Mouse (Mus musculus) retina, adult 2 months (tissue): Measurements from ENCODE around the gene Cacng2.

Experiments
- DNase-seq: peaks from one replicate; pipeline ENCODE4 v3.0.0-alpha.2; 2012; ENCODE audit warnings: low read depth, low spot score

The Cacng2 gene

GRCm38 (mm10) chr15:78082149-78082548 lies 37.7 kb downstream of the Cacng2 start:
- DNase-seq = no peak

DNA sequence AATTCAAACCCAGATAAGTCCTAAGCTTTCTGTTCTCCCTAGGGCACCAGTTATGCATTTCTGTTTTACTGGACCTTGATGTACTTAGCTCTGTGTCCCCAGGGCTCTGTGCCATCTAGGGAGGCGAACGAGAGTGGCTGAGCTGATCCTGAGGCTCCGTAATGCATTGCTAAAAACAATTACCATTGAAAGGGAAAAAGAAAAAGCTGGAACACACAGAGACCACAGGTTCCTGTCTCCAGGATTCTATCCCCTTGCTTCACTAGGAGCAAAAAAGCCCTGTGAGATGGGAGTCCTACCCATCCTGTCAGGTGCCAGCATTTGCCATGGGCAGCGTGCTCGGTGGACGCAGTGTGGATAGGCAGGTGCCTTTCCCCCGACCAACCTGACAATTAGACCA lies 38.4 kb downstream of the Cacng2 start:
- no peak for DNase-seq

- no peak for DNase-seq
Measured at GRCm38 (mm10) chr15:78080326-78080725, 39.5 kb downstream of the Cacng2 start.

DNA sequence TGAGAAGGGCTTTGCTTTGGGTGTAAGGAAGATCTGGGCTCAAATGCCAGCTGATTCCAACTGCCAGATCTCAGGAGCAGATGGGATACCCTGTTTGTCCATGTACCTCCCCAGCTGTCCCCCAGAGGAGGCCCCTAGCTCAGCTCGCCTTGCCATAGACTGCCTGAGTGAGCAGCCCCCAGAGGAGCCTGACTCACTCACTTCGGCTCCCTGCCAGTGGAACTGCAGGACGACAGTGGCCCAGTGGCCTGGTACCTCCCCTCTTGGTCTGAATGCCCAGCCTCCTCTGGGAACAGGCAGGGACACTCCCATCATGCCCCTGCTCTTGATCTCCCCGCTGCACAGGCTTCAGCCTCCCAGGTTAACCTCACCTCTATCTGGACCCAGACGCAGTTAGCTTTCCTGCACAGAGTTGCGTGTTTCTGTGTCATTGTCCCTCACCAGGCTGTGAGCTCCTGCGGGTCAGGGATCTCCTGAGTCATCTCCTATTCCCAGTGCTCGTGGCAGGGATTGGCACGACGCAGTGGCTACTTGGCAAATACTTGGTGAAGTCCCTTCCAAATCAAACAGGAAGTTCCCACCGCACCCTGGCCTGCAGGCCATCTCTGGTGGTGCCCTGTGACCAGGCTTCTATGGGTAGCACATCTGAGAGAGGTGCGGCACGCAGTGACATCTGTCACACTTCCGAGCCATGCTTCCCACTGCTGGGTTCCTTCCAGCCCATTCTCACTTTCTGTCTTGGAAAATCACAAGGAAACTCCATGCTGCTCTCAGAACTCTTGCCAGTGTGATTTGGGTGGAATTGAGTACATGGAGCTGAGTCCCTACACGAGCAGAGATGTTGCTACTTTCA lies 40.8 kb downstream of the Cacng2 start:
- DNase-seq = no peak

GRCm38 (mm10) chr15:78078206-78078605 lies 41.6 kb downstream of the Cacng2 start:
- DNase-seq = no peak

GRCm38 (mm10) chr15:78075921-78076320 lies 43.9 kb downstream of the Cacng2 start:
- no peak for DNase-seq

DNA sequence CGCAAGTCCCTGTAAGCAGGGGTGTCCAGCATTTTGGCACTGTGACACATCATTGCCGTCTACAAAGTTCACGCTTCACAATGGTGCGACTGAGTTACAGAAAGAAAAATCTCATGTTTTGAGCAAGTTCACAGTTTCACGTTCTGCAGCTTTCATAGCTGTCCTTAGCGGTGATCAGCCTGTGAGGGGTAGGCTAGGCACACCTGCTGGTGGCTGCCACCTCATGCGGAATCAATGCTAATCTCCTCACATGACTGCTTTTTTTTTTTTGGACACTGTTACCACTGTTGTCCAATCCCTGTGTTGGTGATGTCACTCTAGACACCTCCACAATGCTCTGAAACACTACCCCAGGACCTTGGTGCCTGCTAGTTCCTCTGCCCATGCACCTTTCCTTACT lies 46.7 kb downstream of the Cacng2 start:
- no peak for DNase-seq

DNA sequence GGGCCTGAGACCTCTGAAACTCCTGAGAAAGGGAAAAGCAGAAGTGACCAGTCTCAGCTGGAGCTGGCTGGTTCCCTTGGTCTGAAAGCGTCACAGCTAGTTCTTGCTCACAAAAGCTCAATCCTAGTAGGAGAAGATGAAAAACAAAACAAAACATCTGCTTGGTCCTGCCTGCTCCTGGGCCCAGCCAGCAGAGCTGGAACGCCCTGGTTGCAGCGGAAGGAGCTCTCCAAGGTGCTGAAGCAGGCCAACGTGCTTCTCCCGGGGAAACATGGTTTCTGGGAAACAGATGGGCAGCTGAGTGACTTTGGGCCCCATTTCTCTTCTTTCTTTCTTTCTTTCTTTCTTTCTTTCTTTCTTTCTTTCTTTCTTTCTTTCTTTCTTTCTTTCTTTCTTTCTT lies 53.4 kb downstream of the Cacng2 start:
- no peak for DNase-seq

DNA sequence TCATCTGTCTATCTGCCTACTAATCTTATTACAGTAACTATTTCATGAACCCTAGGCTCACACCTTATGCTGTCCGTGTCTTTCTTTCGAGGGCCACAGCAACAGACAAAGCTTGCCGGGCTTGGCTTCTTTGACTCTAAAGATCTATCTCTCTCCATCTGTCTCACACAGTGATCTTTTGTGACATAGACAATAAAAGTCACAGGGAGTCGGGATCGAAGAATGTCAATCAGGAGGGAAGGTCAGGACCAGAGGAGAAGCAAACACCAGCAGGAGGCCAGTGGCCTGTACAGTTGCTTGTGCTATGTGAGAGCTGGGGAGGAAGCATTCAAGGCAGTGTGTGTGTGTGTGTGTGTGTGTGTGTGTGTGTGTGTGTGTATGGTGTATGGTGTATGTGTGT lies 54.3 kb downstream of the Cacng2 start:
- DNase-seq = no peak

DNA sequence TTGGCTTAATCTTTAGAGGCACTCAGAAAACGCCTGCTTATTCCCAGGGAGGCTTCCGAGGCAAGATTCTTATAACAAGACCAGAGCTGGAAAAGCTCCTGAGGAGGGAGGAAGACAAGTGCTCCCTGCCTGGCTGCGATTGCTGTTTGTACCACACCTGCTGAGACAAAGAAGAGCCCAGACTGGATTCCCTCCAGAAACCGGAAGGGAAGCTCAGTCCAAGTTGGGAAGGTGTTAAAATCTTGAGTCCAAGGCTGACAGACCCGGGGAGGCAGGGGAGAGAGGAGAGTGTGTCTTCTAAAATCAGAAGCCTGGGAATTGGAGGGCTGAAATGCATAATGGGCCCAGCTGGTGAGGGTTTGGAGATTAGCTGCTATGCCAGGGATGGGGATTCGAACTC lies 55.5 kb downstream of the Cacng2 start:
- no peak for DNase-seq

DNA sequence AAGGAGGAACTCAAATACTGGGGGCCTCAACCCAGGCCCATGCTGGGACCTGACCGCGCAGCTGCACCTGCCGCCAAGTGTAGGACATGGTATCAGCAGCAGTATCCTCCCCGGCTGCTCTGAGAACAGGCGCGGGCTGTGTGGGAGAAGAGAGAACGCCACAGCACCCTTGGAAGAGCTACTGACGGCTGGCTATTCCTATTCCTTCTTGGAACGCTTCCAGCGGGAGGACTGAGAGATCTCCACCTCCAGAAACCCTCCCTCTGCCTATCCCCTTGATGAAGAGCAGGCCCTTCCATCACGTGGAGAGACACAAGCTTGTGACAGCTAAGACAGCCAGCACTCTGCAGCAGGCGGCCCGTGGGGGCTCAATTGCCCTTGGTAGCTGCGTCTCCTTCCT lies 57.4 kb downstream of the Cacng2 start:
- no peak for DNase-seq

DNA sequence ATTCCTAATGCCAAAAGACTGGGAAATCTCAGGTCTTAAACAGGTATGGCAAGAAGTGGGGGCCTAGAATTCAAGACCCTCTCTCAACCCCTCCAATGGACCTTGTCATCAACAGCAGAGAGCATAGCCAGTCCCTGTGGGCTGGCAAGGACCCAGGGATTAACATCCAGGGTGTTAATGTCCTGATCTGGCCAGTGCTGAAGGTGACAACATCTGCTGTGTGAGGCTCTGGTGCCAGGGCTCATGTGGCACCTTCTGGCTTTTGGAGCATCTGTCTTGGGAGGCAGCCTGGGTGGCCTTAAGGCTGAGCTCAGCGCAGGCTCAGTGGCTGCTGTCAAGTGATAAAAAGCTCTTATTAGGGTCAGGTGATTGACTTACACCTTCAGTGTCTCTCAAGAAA lies 62.9 kb downstream of the Cacng2 start:
- DNase-seq = no peak

DNA sequence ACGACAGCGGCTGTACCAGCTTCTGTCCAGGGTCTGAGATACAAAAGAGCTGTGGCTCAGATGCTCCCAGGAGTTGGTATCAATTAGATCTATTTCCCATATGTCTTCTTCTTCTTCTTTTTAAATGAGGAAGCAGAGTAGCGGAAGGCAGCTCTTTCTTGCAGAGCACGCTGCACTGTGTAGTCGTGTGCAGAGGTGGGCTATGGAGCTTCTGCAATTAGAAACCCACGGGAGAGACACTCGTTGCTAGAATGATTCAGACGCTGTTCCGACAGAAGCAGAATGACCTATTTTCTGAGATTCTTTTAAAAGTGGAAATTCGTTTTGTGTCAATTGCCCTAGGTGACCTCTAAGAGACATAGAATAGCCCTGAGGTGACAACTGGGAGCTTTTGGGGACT lies 69.1 kb downstream of the Cacng2 start:
- no peak for DNase-seq

DNA sequence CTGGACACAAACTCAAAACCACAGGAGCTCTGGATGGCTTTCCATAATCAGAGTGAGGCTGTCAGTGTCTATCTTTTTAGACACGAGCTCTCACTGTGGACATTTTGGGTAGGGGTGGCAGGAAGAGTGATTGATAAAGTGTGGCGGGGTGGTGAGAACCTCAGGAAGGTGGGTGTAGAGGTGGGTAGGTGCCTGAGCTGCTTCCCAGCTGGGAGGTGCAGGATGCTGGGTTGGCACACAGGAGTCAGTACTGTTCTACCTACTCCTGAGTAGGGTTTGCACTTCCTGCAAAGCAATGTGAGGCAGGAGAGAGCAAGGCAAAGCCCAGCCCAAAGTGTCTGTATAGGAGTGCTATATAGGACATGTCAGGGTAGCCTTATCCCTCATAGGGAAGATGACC lies 69.9 kb downstream of the Cacng2 start:
- no peak for DNase-seq

GRCm38 (mm10) chr15:78045842-78046241 lies 74.0 kb downstream of the Cacng2 start:
- DNase-seq = no peak

DNA sequence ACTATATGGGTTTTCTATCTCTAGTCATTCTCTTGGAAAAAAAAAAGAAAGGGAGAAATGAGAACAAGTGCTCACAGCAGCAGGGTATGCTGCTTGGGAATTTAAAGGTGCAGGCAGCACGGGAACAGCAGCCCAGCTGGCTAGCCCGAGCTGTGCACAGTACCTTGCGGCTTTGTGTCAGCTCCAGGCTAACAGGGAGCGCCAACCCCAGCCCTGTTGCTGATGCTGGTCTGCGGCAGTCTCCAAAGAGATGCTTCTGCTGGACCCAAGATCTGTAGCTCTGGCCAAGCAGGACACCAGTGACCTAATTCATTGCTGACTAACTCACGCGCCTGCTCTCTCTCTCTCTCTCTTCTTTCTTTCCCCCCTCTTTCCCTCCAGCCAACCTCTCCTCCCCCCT lies 74.5 kb downstream of the Cacng2 start:
- no peak for DNase-seq

GRCm38 (mm10) chr15:78044826-78045225 lies 75.0 kb downstream of the Cacng2 start:
- DNase-seq = no peak

DNA sequence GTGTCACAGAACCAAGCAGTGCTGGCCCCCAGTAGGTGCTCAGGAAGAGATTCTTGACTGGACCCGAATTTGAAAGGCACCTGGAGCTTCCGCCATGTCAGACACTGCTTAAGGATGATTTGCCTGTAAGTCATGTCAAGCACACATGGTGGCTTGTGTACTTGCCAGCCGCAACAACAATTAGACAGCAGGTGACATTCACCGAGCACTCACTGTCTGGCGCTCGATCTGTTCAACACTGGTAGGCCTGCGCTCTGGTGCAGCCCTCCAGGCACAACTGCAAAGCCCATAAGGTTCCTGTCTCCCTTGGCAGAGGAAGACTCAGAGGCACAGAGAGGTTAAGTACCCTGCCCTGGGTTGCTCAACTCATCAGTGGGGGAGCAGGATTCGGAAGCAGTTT lies 77.1 kb downstream of the Cacng2 start:
- DNase-seq = no peak

GRCm38 (mm10) chr15:78037626-78038025 lies 82.2 kb downstream of the Cacng2 start:
- no peak for DNase-seq

- DNase-seq = no peak
Measured at GRCm38 (mm10) chr15:78036586-78036985, 83.2 kb downstream of the Cacng2 start.

- DNase-seq = no peak
Measured at GRCm38 (mm10) chr15:78029938-78030337, 89.9 kb downstream of the Cacng2 start.

- no peak for DNase-seq
Measured at GRCm38 (mm10) chr15:78026521-78026920, 93.3 kb downstream of the Cacng2 start.

DNA sequence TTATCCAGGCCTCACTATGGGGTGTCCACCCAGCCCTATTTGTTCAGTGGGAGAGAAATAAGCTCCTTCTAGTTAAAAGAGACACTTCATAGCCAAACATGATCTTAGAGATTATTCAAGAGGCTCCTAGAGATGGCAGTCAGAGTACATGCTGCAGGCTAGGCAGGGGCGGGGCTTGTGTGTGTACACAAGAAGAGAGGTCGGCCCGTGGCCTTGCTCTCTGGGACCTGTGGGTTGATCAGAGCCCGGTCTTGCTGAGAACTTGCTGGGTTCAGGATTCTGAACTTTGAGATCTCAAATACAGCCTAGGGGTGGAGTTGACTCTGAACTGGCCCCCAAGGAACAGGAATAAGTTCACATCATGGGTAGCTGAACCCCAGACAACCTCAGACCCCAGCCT lies 95.6 kb downstream of the Cacng2 start:
- no peak for DNase-seq

- DNase-seq = no peak
Measured at GRCm38 (mm10) chr15:78014046-78014445, 105.8 kb downstream of the Cacng2 start.
